Comparison of ENCODE assay signal across 25 mouse cellular contexts in the genomic region with DNA sequence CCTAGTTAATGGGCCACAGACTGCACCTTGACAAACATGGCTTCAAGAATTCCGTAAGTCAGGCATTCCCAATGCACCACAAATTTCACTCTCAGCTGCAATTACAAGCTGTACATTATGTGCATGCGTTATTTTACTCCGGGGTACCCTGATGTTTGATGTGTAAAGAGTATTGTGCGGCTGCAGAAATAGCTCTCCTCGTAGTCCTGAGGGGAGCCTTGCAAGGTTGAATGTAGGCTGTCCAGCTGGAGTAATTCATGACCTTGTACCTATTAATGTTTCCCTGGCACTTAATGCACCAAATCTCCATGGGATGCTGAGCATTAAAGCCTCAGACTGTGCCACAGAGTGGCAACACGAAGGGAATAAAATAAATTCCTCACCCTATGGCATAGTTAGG.
DNase-seq lines count a peak whose midpoint lies in the region; ATAC-seq and TF ChIP-seq lines count a peak whose summit lies in the region.
"Had no signal": no experiment of that assay in that cellular context is flagged by ENCODE, and none has a peak within 500 bp of the region (broad histone marks: within the 10 kb centered on the region; RNA-seq: fewer than 3 reads in every experiment).

No protein-coding gene starts in this region.

- H3K36me3 ChIP-seq in heart, postnatal 0 days (replicated peaks; ENCODE audit: control insufficient read depth, insufficient read depth, low read length) = no peaks in the 10 kb centered on the region
- H3K36me3 ChIP-seq in hindbrain, embryonic 16.5 days (ENCODE audit: control insufficient read depth, insufficient read depth, low read length) = no peaks in the 10 kb centered on the region
- H3K36me3 ChIP-seq in hindbrain, embryonic 12.5 days = no peaks in the 10 kb centered on the region
- H3K36me3 ChIP-seq: embryonic facial prominence, embryonic 13.5 days; forebrain, embryonic 12.5 days; G1E had no signal

- WGBS in cerebellum, adult 2 months = 49% methylated on average over 6 of the region's 6 CpGs
- WGBS in heart, postnatal 0 days = 65% methylated on average over 6 of the region's 6 CpGs
- 62% methylated on average over 6 of the region's 6 CpGs for WGBS in hindbrain, embryonic 16.5 days
- WGBS in hindbrain, embryonic 12.5 days = 83% methylated on average over 6 of the region's 6 CpGs

- H3K4me2 ChIP-seq in heart, postnatal 0 days (ENCODE audit: low read depth, low read length) = no peak overlapping the region
- no peak overlapping the region for H3K4me2 ChIP-seq in hindbrain, embryonic 16.5 days (ENCODE audit: low read length)
- no peak overlapping the region for H3K4me2 ChIP-seq in hindbrain, embryonic 12.5 days (replicated peaks)
- H3K4me2 ChIP-seq: embryonic facial prominence, embryonic 13.5 days; forebrain, embryonic 12.5 days; heart, embryonic 12.5 days had no signal

- no peak overlapping the region for H3K4me3 ChIP-seq in cerebellum, adult 2 months (replicated peaks; ENCODE audit: insufficient read depth, low read depth, low read length)
- H3K4me3 ChIP-seq in heart, postnatal 0 days (ENCODE audit: low read depth, low read length) = no peak overlapping the region
- no peak overlapping the region for H3K4me3 ChIP-seq in hindbrain, embryonic 16.5 days (ENCODE audit: low read length)
- no peak overlapping the region for H3K4me3 ChIP-seq in hindbrain, embryonic 12.5 days
- no peak overlapping the region for H3K4me3 ChIP-seq in brown adipose tissue, adult 24 weeks (ENCODE audit: insufficient read depth, low read depth, low read length)
- H3K4me3 ChIP-seq: embryonic facial prominence, embryonic 13.5 days; forebrain, embryonic 12.5 days; heart, adult 2 months; heart, embryonic 12.5 days had no signal

- intact Hi-C loops in heart, postnatal 25 days (cut with DNase I) = loop anchor here (5.0 kb wide), 1 partner anchor 33 kb away; no protein-coding TSS in a partner anchor

- TF ChIP-seq CTCF in cerebellum, adult 2 months (IDR thresholded peaks at IDR 0.05; ENCODE audit: borderline replicate concordance, insufficient read depth, low read depth, low read length) = no peak
- no peak for TF ChIP-seq CTCF in heart, postnatal 0 days (IDR thresholded peaks at IDR 0.05; ENCODE audit: low read depth)

- no peak for TF ChIP-seq POLR2A in cerebellum, adult 2 months (IDR thresholded peaks at IDR 0.05; ENCODE audit: borderline replicate concordance, insufficient read depth, low read length)

- no peaks in the 10 kb centered on the region for H3K27me3 ChIP-seq in cerebellum, adult 2 months (ENCODE audit: control insufficient read depth, insufficient read depth, low read length)
- H3K27me3 ChIP-seq in heart, postnatal 0 days (ENCODE audit: control insufficient read depth, insufficient read depth, low read length) = no peaks in the 10 kb centered on the region
- H3K27me3 ChIP-seq in hindbrain, embryonic 16.5 days (replicated peaks; ENCODE audit: control insufficient read depth, insufficient read depth, low read length) = no peaks in the 10 kb centered on the region
- no peaks in the 10 kb centered on the region; the same call in 1 of the 2 replicates for H3K27me3 ChIP-seq in hindbrain, embryonic 12.5 days
- H3K27me3 ChIP-seq: embryonic facial prominence, embryonic 13.5 days; forebrain, embryonic 12.5 days; heart, embryonic 12.5 days had no signal

- ATAC-seq in heart, postnatal 0 days (ENCODE audit: insufficient read depth, low read depth) = no peak
- ATAC-seq in hindbrain, embryonic 16.5 days = peak; percentile 29; the same call in 1 of the 2 replicates
- ATAC-seq in hindbrain, embryonic 12.5 days (ENCODE audit: low FRiP score) = no peak
- ATAC-seq: CD4-positive, CD25-positive, alpha-beta regulatory T cell, adult 4 months; forebrain, embryonic 16.5 days; inflammation-experienced regulatory T-cells, adult 6 months; intestine, postnatal 0 days had no signal

- no peaks in the 10 kb centered on the region for H3K9me3 ChIP-seq in heart, postnatal 0 days (replicated peaks; ENCODE audit: control insufficient read depth, low read length)
- no peaks in the 10 kb centered on the region for H3K9me3 ChIP-seq in hindbrain, embryonic 16.5 days (ENCODE audit: control insufficient read depth, low read length)
- no peaks in the 10 kb centered on the region for H3K9me3 ChIP-seq in hindbrain, embryonic 12.5 days (replicated peaks)
- H3K9me3 ChIP-seq: embryonic facial prominence, embryonic 13.5 days; forebrain, embryonic 12.5 days had no signal

- peak overlapping the region; percentile 25; the same call in 1 of the 2 replicates for H3K27ac ChIP-seq in cerebellum, adult 2 months (ENCODE audit: insufficient read depth, low read length)
- H3K27ac ChIP-seq in heart, postnatal 0 days (ENCODE audit: low read depth) = peak overlapping the region; percentile 21; the same call in 1 of the 2 replicates
- no peak overlapping the region for H3K27ac ChIP-seq in hindbrain, embryonic 16.5 days (ENCODE audit: low read depth, low read length)
- H3K27ac ChIP-seq in hindbrain, embryonic 12.5 days = no peak overlapping the region
- peak overlapping the region; percentile 44 for H3K27ac ChIP-seq in brown adipose tissue, adult 24 weeks (replicated peaks; ENCODE audit: low read depth, low read length)
- H3K27ac ChIP-seq: embryonic facial prominence, embryonic 13.5 days; forebrain, embryonic 12.5 days; heart, adult 2 months had no signal

- no peak for TF ChIP-seq EP300 in heart, postnatal 0 days (IDR thresholded peaks at IDR 0.05; ENCODE audit: low read depth)

- peaks cover 34% of the 10 kb centered on the region for H3K4me1 ChIP-seq in cerebellum, adult 2 months (ENCODE audit: control insufficient read depth, insufficient read depth, low read length)
- H3K4me1 ChIP-seq in heart, postnatal 0 days (ENCODE audit: control insufficient read depth, insufficient read depth) = peaks cover 26% of the 10 kb centered on the region
- H3K4me1 ChIP-seq in hindbrain, embryonic 16.5 days (ENCODE audit: control insufficient read depth, insufficient read depth, low read depth, low read length) = peaks cover 2% of the 10 kb centered on the region; the same call in 1 of the 2 replicates
- no peaks in the 10 kb centered on the region for H3K4me1 ChIP-seq in hindbrain, embryonic 12.5 days
- peaks cover 16% of the 10 kb centered on the region for H3K4me1 ChIP-seq in brown adipose tissue, adult 24 weeks (ENCODE audit: control insufficient read depth, insufficient read depth, insufficient read length, low read length)
- H3K4me1 ChIP-seq: forebrain, embryonic 12.5 days had no signal

- no peak overlapping the region for H3K9ac ChIP-seq in heart, postnatal 0 days (replicated peaks; ENCODE audit: low read depth, low read length)
- no peak overlapping the region for H3K9ac ChIP-seq in hindbrain, embryonic 16.5 days (ENCODE audit: low read depth, low read length)
- no peak overlapping the region for H3K9ac ChIP-seq in hindbrain, embryonic 12.5 days
- H3K9ac ChIP-seq: embryonic facial prominence, embryonic 13.5 days; forebrain, embryonic 12.5 days; heart, embryonic 12.5 days had no signal

- DNase-seq in cerebellum, adult 2 months = no peak
- DNase-seq in cerebellum, postnatal 25 days = no peak
- DNase-seq in heart, postnatal 0 days (ENCODE audit: low spot score) = no peak
- no peak for DNase-seq in heart, postnatal 25 days (ENCODE audit: low spot score)
- no peak for DNase-seq in right cerebral cortex, postnatal 25 days
- DNase-seq: adrenal gland, adult 8-10 months; adrenal gland, postnatal 36 days; B cell, adult 2 months; cerebellum, adult 11 months; cerebellum, adult 9-10 months; cerebellum, postnatal 36 days; gastrocnemius, postnatal 36 days; heart, adult 2 months; heart, postnatal 4 days had no signal

Comparison
In these comparisons a context has a peak if more than half of its experiments do, and no peak if none do; other contexts are left out.
1. H3K27ac ChIP-seq: peak in cerebellum, adult 2 months (single experiment), heart, postnatal 0 days (single experiment) and brown adipose tissue, adult 24 weeks (single experiment); none in hindbrain, embryonic 16.5 days (single experiment) and hindbrain, embryonic 12.5 days (single experiment).